Mouse (Mus musculus) kidney, adult 2 months (tissue): ENCODE data around the gene Slc26a5.

Experiments used
- CTCF ChIP-seq: fragments of 200-500 bp; conservative IDR thresholded peaks from 2 replicates; pipeline ENCODE4 v1.5.1; 2011; ENCODE audit warnings: low read depth, mild to moderate bottlenecking, control low read depth, low read length, moderate library complexity, mixed read lengths; ENCODE audit not compliant: insufficient read depth, insufficient read length
- POLR2A ChIP-seq: fragments of 200-500 bp; IDR thresholded peaks from one replicate; pipeline ENCODE4 v1.6.1; 2011; ENCODE audit warnings: low read depth, low read length, control low read depth

GRCm38 (mm10) chr5:21858653-21859052 is 6.8 kb downstream of the Slc26a5 start:
- TF ChIP-seq CTCF (no peak), POLR2A (no peak)
